Mouse (Mus musculus) lung, adult 2 months (tissue): ENCODE data around the gene Snrpc.

Source experiments
- CTCF ChIP-seq: fragments of 200-500 bp; IDR thresholded peaks from 2 replicates; pipeline ENCODE4 v1.5.1; 2011; ENCODE audit warnings: mild to moderate bottlenecking, low read length, control low read depth; ENCODE audit not compliant: insufficient read depth
- POLR2A ChIP-seq: fragments of 200-500 bp; IDR thresholded peaks from 2 replicates; pipeline ENCODE4 v1.6.1; 2011; ENCODE audit warnings: low read depth, mild to moderate bottlenecking, control low read depth, low read length, borderline replicate concordance; ENCODE audit errors: extremely low read depth

GRCm38 (mm10) chr17:27811980-27812379 lies 26.0 kb upstream of the Snrpc start:
- no peak for TF ChIP-seq CTCF
- no peak for TF ChIP-seq POLR2A
